Mouse (Mus musculus) lung, postnatal 0 days (tissue): ENCODE results near the gene Nckap5.

Experiments
- CTCF ChIP-seq: IDR thresholded peaks from 2 replicates; pipeline ENCODE4 v1.5.1; 2016; ENCODE audit warnings: antibody characterized with exemption, mild to moderate bottlenecking
- EP300 ChIP-seq: IDR thresholded peaks from 2 replicates; pipeline ENCODE4 v1.6.1; 2016; ENCODE audit warnings: antibody characterized with exemption, mild to moderate bottlenecking, control low read depth

GRCm38 (mm10) chr1:126763192-126763591 is 67.4 kb downstream of the Nckap5 start:
- no peak for TF ChIP-seq CTCF
- no peak for TF ChIP-seq EP300
